Mouse (Mus musculus) MEL (cell line): ENCODE measurements at regions not wholly inside any gene's neighbourhood (a gene's known extent, or its start where the extent isn't known, plus 50 kb on each side); places are given as distances from the start of the nearest gene placed in this dataset.

Experiments
- DNase-seq: peaks from one replicate; pipeline ENCODE4 v3.0.0; 2011; ENCODE audit warnings: low read depth, low spot score
- H3K27ac ChIP-seq: 2 replicates; pipeline ENCODE4 v1.5.1; 2012; ENCODE audit warnings: low read depth, mild to moderate bottlenecking, control low read depth, low read length, moderate library complexity; ENCODE audit not compliant: control insufficient read depth
- H3K27me3 ChIP-seq, 2 experiments: fragments of 150-350 bp in 1 of 2; sonication (generic) in 1 of 2; 2 replicates each; pipeline ENCODE4 v1.6.1; 2012; ENCODE audit warnings: low read length in 2 of 2, mild to moderate bottlenecking in 2 of 2, improper control_type of control experiment in 1 of 2, moderate library complexity in 1 of 2; ENCODE audit not compliant: insufficient read depth in 2 of 2, control insufficient read depth in 1 of 2
- H3K36me3 ChIP-seq, 2 experiments: 2 replicates each; pipeline ENCODE4 v1.6.1; 2012 to 2014; ENCODE audit warnings: low read length in 2 of 2, improper control_type of control experiment in 1 of 2, inconsistent platforms in 1 of 2, mild to moderate bottlenecking in 1 of 2; ENCODE audit not compliant: insufficient read depth in 2 of 2, control insufficient read depth in 1 of 2
- H3K4me1 ChIP-seq, 2 experiments: fragments of 150-350 bp in 1 of 2; sonication (generic) in 1 of 2; 2 replicates each; pipeline ENCODE4 v1.6.1; 2012; ENCODE audit warnings: low read length in 2 of 2, improper control_type of control experiment in 1 of 2, mild to moderate bottlenecking in 1 of 2; ENCODE audit not compliant: insufficient read depth in 2 of 2, control insufficient read depth in 1 of 2
- H3K4me3 ChIP-seq, 2 experiments: fragments of 150-350 bp in 1 of 2; sonication (generic) in 1 of 2; 2 replicates each; pipeline ENCODE4 v1.5.1; 2012; ENCODE audit warnings: low read depth in 2 of 2, low read length in 2 of 2, mild to moderate bottlenecking in 2 of 2, moderate library complexity in 2 of 2, control low read depth in 1 of 2, improper control_type of control experiment in 1 of 2; ENCODE audit not compliant: control insufficient read depth in 1 of 2, insufficient read depth in 1 of 2
- H3K79me2 ChIP-seq: 2 replicates; pipeline ENCODE4 v1.6.1; 2012; ENCODE audit warnings: mild to moderate bottlenecking, low read length, moderate library complexity; ENCODE audit not compliant: control insufficient read depth, poor library complexity, insufficient read depth
- H3K9ac ChIP-seq: 2 replicates; pipeline ENCODE4 v1.6.1; 2012; ENCODE audit warnings: low read depth, mild to moderate bottlenecking, control low read depth, low read length, moderate library complexity; ENCODE audit not compliant: control insufficient read depth, poor library complexity, severe bottlenecking
- H3K9me3 ChIP-seq: fragments of 150-350 bp; sonication (generic); replicated peaks from 2 replicates; pipeline ENCODE4 v1.6.1; 2012; ENCODE audit warnings: mild to moderate bottlenecking, low read length, improper control_type of control experiment, moderate library complexity; ENCODE audit not compliant: insufficient read depth
- BHLHE40 ChIP-seq: IDR thresholded peaks from 2 replicates; pipeline ENCODE4 v1.6.1; 2012; ENCODE audit warnings: low read depth, mild to moderate bottlenecking, inconsistent platforms, low read length, improper control_type of control experiment, borderline replicate concordance
- CHD1 ChIP-seq: IDR thresholded peaks from 2 replicates; pipeline ENCODE4 v1.6.1; 2012; ENCODE audit warnings: low read depth, mild to moderate bottlenecking, inconsistent platforms, low read length, improper control_type of control experiment
- CTCF ChIP-seq, 3 experiments: IDR thresholded peaks in 2 of 3; conservative IDR thresholded peaks in 1 of 3; 2 replicates each; pipeline ENCODE4 v1.5.1; 2011 to 2012; ENCODE audit warnings: low read length in 3 of 3, low read depth in 2 of 3, mild to moderate bottlenecking in 2 of 3, improper control_type of control experiment in 1 of 3, inconsistent platforms in 1 of 3, mixed read lengths in 1 of 3, moderate library complexity in 1 of 3; ENCODE audit not compliant: control insufficient read depth in 1 of 3, insufficient read depth in 1 of 3, poor library complexity in 1 of 3, severe bottlenecking in 1 of 3
- E2F4 ChIP-seq: IDR thresholded peaks from 2 replicates; pipeline ENCODE4 v1.6.1; 2011; ENCODE audit warnings: low read depth, low read length, improper control_type of control experiment, borderline replicate concordance
- ELF1 ChIP-seq: IDR thresholded peaks from 2 replicates; pipeline ENCODE4 v1.6.1; 2014; ENCODE audit warnings: low read depth, mild to moderate bottlenecking, inconsistent platforms, low read length, improper control_type of control experiment, moderate library complexity
- ETS1 ChIP-seq: IDR thresholded peaks from 2 replicates; pipeline ENCODE4 v1.6.1; 2012; ENCODE audit warnings: low read depth, mild to moderate bottlenecking, inconsistent platforms, low read length, improper control_type of control experiment, moderate library complexity
- HCFC1 ChIP-seq: IDR thresholded peaks from 2 replicates; pipeline ENCODE4 v1.6.1; 2012; ENCODE audit warnings: low read depth, mild to moderate bottlenecking, inconsistent platforms, low read length, improper control_type of control experiment, moderate library complexity
- JUND ChIP-seq: IDR thresholded peaks from 2 replicates; pipeline ENCODE4 v1.6.1; 2011; ENCODE audit warnings: low read depth, mild to moderate bottlenecking, improper control_type of control experiment, low read length
- MAFK ChIP-seq: IDR thresholded peaks from 2 replicates; pipeline ENCODE4 v1.6.1; 2011; ENCODE audit warnings: low read depth, mild to moderate bottlenecking, low read length, improper control_type of control experiment, borderline replicate concordance
- MAX ChIP-seq: IDR thresholded peaks from 2 replicates; pipeline ENCODE4 v1.6.1; 2011; ENCODE audit warnings: low read length, improper control_type of control experiment
- MEF2A ChIP-seq: IDR thresholded peaks from 2 replicates; pipeline ENCODE4 v1.6.1; 2014; ENCODE audit warnings: low read depth, mild to moderate bottlenecking, inconsistent platforms, low read length, improper control_type of control experiment; ENCODE audit not compliant: poor library complexity, insufficient replicate concordance, severe bottlenecking; ENCODE audit errors: extremely low read depth
- MXI1 ChIP-seq: IDR thresholded peaks from 2 replicates; pipeline ENCODE4 v1.6.1; 2011; ENCODE audit warnings: mild to moderate bottlenecking, low read depth, low read length, improper control_type of control experiment
- MYB ChIP-seq: IDR thresholded peaks from 2 replicates; pipeline ENCODE4 v1.6.1; 2011; ENCODE audit warnings: mild to moderate bottlenecking, low read depth, low read length, improper control_type of control experiment
- MYC ChIP-seq: IDR thresholded peaks from 2 replicates; pipeline ENCODE4 v1.6.1; 2011; ENCODE audit warnings: low read depth, mild to moderate bottlenecking, low read length, improper control_type of control experiment, moderate library complexity
- NELFE ChIP-seq: IDR thresholded peaks from 2 replicates; pipeline ENCODE4 v1.6.1; 2011; ENCODE audit warnings: low read depth, low read length, improper control_type of control experiment
- NRF1 ChIP-seq: IDR thresholded peaks from 2 replicates; pipeline ENCODE4 v1.6.1; 2014; ENCODE audit warnings: low read depth, mild to moderate bottlenecking, inconsistent platforms, low read length, improper control_type of control experiment, moderate library complexity; ENCODE audit not compliant: poor library complexity, insufficient read depth, severe bottlenecking
- POLR2A ChIP-seq, 2 experiments: IDR thresholded peaks; 2 replicates each; pipeline ENCODE4 v1.6.1; 2011 to 2012; ENCODE audit warnings: low read length in 2 of 2, mild to moderate bottlenecking in 2 of 2, control low read depth in 1 of 2, improper control_type of control experiment in 1 of 2, low read depth in 1 of 2, moderate library complexity in 1 of 2; ENCODE audit not compliant: control insufficient read depth in 1 of 2, insufficient read depth in 1 of 2, poor library complexity in 1 of 2
- POLR2AphosphoS5 ChIP-seq: IDR thresholded peaks from 2 replicates; pipeline ENCODE4 v1.6.1; 2012; ENCODE audit warnings: low read depth, borderline replicate concordance, mild to moderate bottlenecking, inconsistent platforms, low read length, moderate library complexity, mixed read lengths
- RAD21 ChIP-seq: IDR thresholded peaks from 2 replicates; pipeline ENCODE4 v1.6.1; 2011; ENCODE audit warnings: mild to moderate bottlenecking, low read depth, low read length, improper control_type of control experiment
- RCOR1 ChIP-seq: IDR thresholded peaks from 2 replicates; pipeline ENCODE4 v1.6.1; 2012; ENCODE audit warnings: low read depth, mild to moderate bottlenecking, inconsistent platforms, low read length, improper control_type of control experiment
- SMC3 ChIP-seq: IDR thresholded peaks from 2 replicates; pipeline ENCODE4 v1.6.1; 2011; ENCODE audit warnings: low read depth, low read length, improper control_type of control experiment
- TBP ChIP-seq: IDR thresholded peaks from 2 replicates; pipeline ENCODE4 v1.8.0; 2011; ENCODE audit warnings: low read depth, low read length, improper control_type of control experiment
- USF1 ChIP-seq: IDR thresholded peaks from 2 replicates; pipeline ENCODE4 v1.6.1; 2014; ENCODE audit warnings: low read depth, mild to moderate bottlenecking, inconsistent platforms, low read length, improper control_type of control experiment, moderate library complexity
- ZMIZ1 ChIP-seq: IDR thresholded peaks from 2 replicates; pipeline ENCODE4 v1.6.1; 2012; ENCODE audit warnings: low read depth, mild to moderate bottlenecking, inconsistent platforms, low read length, improper control_type of control experiment, moderate library complexity
- ZNF384 ChIP-seq: IDR thresholded peaks from 2 replicates; pipeline ENCODE4 v1.6.1; 2012; ENCODE audit warnings: low read depth, mild to moderate bottlenecking, inconsistent platforms, low read length, improper control_type of control experiment

DNA sequence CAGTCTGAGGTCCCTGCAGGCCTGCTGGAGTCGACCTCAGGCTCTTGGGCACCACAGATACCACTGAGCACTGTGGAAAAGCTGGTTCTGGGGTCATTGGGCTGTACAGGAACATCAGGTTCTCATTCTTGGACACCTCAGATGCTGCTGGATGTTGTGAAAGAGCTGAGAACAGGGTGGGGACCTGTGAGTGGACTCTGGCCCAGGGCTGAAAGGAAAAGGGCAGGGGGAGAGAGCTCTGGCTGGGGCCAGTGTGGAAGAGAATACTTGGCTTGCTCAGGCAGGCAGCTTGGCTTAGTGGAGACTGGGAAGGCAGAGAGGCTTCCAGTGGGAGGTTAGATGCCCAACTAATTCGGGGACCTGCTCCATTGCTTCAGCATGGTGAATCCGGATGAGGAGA, 115.7 kb upstream of the Ngly1 start:
- H3K36me3 ChIP-seq: no peaks in the 10 kb centered on the region
- H3K4me1 ChIP-seq: no peaks in the 10 kb centered on the region
- TF ChIP-seq MAFK (no peak), JUND (no peak), USF1 (no peak), NELFE (no peak), ZMIZ1 (no peak)
- no peaks in the 10 kb centered on the region for H3K27me3 ChIP-seq
- no peaks in the 10 kb centered on the region for H3K79me2 ChIP-seq
- no peak overlapping the region for H3K27ac ChIP-seq
- DNase-seq: no peak
- no peaks in the 10 kb centered on the region for H3K9me3 ChIP-seq
- no peak overlapping the region for H3K4me3 ChIP-seq
- H3K9ac ChIP-seq: no peak overlapping the region

GRCm38 (mm10) chr14:16136187-16136586, 112.9 kb upstream of the Ngly1 start:
- H3K27me3 ChIP-seq: no peaks in the 10 kb centered on the region
- H3K79me2 ChIP-seq: no peaks in the 10 kb centered on the region
- H3K4me3 ChIP-seq: no peak overlapping the region
- H3K36me3 ChIP-seq: no peaks in the 10 kb centered on the region
- peak; percentile 3 for DNase-seq
- H3K9me3 ChIP-seq: no peaks in the 10 kb centered on the region
- no peak overlapping the region for H3K27ac ChIP-seq
- TF ChIP-seq USF1: no peak
- no peak for TF ChIP-seq NRF1
- TF ChIP-seq RCOR1: no peak
- TF ChIP-seq ZMIZ1: no peak
- TF ChIP-seq NELFE: no peak
- TF ChIP-seq ETS1: no peak
- no peak overlapping the region for H3K9ac ChIP-seq
- H3K4me1 ChIP-seq: no peaks in the 10 kb centered on the region

GRCm38 (mm10) chr14:16144299-16144698, 104.8 kb upstream of the Ngly1 start:
- H3K27ac ChIP-seq: no peak overlapping the region
- H3K9ac ChIP-seq: no peak overlapping the region

More at GRCm38 (mm10) chr14:16144299-16144698, 104.8 kb upstream of the Ngly1 start:
- no peak for DNase-seq
- TF ChIP-seq NELFE (no peak), POLR2A (IDR thresholded peaks at IDR 0.05; ENCODE audit: control insufficient read depth in 1 of 2, insufficient read depth in 1 of 2, low read depth in 1 of 2, low read length in 2 of 2, poor library complexity in 1 of 2) (no peak), E2F4 (no peak), MEF2A (no peak), CTCF (IDR thresholded peaks at IDR 0.05 in 2 of 3, conservative IDR thresholded peaks at IDR 0.05 in 1 of 3; ENCODE audit: control insufficient read depth in 1 of 3, insufficient read depth in 1 of 3, low read depth in 2 of 3, low read length in 3 of 3, poor library complexity in 1 of 3, severe bottlenecking in 1 of 3) (no peak), MAX (no peak), ELF1 (no peak), RAD21 (no peak), HCFC1 (no peak), BHLHE40 (no peak), MXI1 (no peak), POLR2AphosphoS5 (no peak), TBP (no peak), ZMIZ1 (no peak), SMC3 (no peak), MYB (no peak), CHD1 (no peak), RCOR1 (no peak), MYC (no peak), ZNF384 (no peak)
- TF ChIP-seq, all 39 proteins: peak for 0
- H3K4me3 ChIP-seq: no peak overlapping the region
- H3K36me3 ChIP-seq: no peaks in the 10 kb centered on the region
- no peaks in the 10 kb centered on the region for H3K27me3 ChIP-seq
- no peaks in the 10 kb centered on the region for H3K79me2 ChIP-seq
- H3K9me3 ChIP-seq: no peaks in the 10 kb centered on the region
- H3K4me1 ChIP-seq: no peaks in the 10 kb centered on the region
